Mouse (Mus musculus) G1E (cell line): Measurements from ENCODE around the gene Plekhj1.

Experiments
- CTCF ChIP-seq: IDR thresholded peaks from 2 replicates; pipeline ENCODE4 v1.5.1; 2012; ENCODE audit warnings: low read depth, low read length, inconsistent platforms, mixed read lengths
- GATA1 ChIP-seq: IDR thresholded peaks from 2 replicates; pipeline ENCODE4 v1.6.1; 2012; ENCODE audit warnings: borderline replicate concordance, low read length, inconsistent platforms, mixed read lengths

GRCm38 (mm10) chr10:80798150-80799006, at the start of gene Plekhj1, which contains the start of gene Sf3a2:
- no peak for TF ChIP-seq CTCF
- TF ChIP-seq GATA1: no peak
